Mouse (Mus musculus): ENCODE results near the gene Fbh1. TPM values are rescaled to one million over a fixed set of nuclear protein-coding genes. Genes with fewer than 3 reads are reported as not detected.

Fbh1 gene
- polyA plus RNA-seq (2012; rRNA removed): 20.1 and 20.9 TPM in 2 replicates

DNA sequence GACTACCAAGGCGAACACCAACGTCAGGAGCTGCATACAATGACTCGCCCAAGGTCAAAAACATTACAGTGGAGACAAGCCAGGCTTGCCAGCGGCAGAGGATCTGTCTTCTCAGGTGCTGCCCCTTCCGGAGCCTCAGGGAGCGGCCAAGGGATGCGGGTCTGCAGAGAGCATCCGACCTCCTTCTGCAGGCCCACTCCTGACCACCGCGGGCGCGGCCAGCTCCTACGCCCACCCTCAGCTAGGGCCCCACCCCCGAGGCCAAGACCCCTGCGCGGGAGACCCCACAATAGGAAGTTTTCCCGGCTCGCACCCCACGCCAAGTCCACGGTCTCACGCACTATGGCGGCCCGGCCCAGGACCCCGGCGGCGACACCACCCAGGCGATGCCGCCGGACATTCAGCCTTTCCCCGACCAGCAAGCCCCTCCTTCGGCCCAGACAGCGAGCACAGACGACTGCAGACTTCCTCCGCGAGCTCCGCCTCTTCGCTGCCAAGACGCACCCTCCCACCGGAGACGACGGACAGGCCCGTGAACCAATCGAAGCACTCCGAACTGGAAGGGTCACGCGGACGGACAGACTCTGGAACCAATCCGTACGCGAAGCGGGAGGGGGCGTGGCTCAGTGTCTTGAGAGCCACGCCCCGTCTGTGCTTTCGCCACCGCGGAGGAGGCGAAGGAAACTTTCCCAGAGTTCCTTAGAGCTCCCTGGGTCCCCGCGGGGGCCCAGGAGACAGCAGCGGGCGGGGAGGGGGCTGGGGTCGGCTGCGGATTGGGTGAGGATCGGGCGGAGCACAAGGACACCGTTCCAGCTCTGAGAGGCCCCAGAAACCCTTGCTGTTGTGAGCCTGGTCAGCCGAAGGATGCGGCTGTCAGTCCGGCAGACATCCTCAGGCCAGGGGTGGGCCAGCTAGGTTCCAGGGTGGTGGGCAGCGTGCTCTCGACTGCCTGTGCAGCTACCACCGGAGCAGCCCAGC lies at the start of gene Fbh1, which contains the start of gene Ankrd16:
Gene Fbh1 (minus strand): TSS at position 492 of the 978 bp plus-strand sequence.
Gene Ankrd16 (plus strand): TSS at position 786 of the 978 bp plus-strand sequence.

GRCm38 (mm10) chr2:11705201-11706025 lies 72.0 kb downstream of the Fbh1 start, which contains the start of gene Il15ra:
Gene Il15ra (plus strand): TSS chr2:11705290.

Other genes starting within 250 kb of the Fbh1 start
- gene Pfkfb3, start 223.5 kb downstream of the Fbh1 start, polyA plus RNA-seq (2012; rRNA removed): 12.1 and 14.9 TPM in 2 replicates
- 45.7 and 51.2 TPM in 2 replicates for gene Rbm17, start 173.4 kb downstream of the Fbh1 start, polyA plus RNA-seq (2012; rRNA removed)
- gene Gm17490, start 151.3 kb downstream of the Fbh1 start, polyA plus RNA-seq (2012; rRNA removed): not detected in 2 replicates
- 0.02 TPM in 2 replicates for gene Il2ra, start 134.8 kb downstream of the Fbh1 start, polyA plus RNA-seq (2012; rRNA removed)
- gene Il15ra, start 72.3 kb downstream of the Fbh1 start, polyA plus RNA-seq (2012; rRNA removed): 31.3 and 35.0 TPM in 2 replicates
- 30.5 and 36.3 TPM in 2 replicates for gene Ankrd16, start 294 bp upstream of the Fbh1 start, polyA plus RNA-seq (2012; rRNA removed)